Mouse (Mus musculus) forebrain, embryonic 15.5 days (tissue): Measurements from ENCODE around the gene Pogz. TPM values are rescaled to one million over a fixed set of nuclear protein-coding genes. Genes with fewer than 3 reads are reported as not detected.

Experiments
- ATAC-seq: fragments of 200-750 bp; cut with Nextera tagmentation; replicated peaks from 2 replicates; pipeline ENCODE4 v1.8.0; 2017; ENCODE audit warnings: mild to moderate bottlenecking, moderate TSS enrichment, moderate library complexity
- H3K27ac ChIP-seq: fragments of 300-500 bp; sonication (generic); replicated peaks from 2 replicates; pipeline ENCODE4 v1.5.1; 2015; ENCODE audit warnings: mild to moderate bottlenecking, inconsistent platforms
- H3K27me3 ChIP-seq: fragments of 300-500 bp; sonication (generic); 2 replicates; pipeline ENCODE4 v1.6.1; 2015; ENCODE audit warnings: inconsistent platforms
- H3K36me3 ChIP-seq: fragments of 300-500 bp; sonication (generic); 2 replicates; pipeline ENCODE4 v1.6.1; 2015; ENCODE audit warnings: mild to moderate bottlenecking, inconsistent platforms
- H3K4me1 ChIP-seq: fragments of 300-500 bp; sonication (generic); 2 replicates; pipeline ENCODE4 v1.6.1; 2015; ENCODE audit warnings: inconsistent platforms
- H3K4me2 ChIP-seq: fragments of 300-500 bp; sonication (generic); replicated peaks from 2 replicates; pipeline ENCODE4 v1.6.1; 2015; ENCODE audit warnings: mild to moderate bottlenecking, inconsistent platforms
- H3K4me3 ChIP-seq: fragments of 300-500 bp; sonication (generic); 2 replicates; pipeline ENCODE4 v1.5.1; 2015; ENCODE audit warnings: mild to moderate bottlenecking, inconsistent platforms
- H3K9ac ChIP-seq: fragments of 300-500 bp; sonication (generic); replicated peaks from 2 replicates; pipeline ENCODE4 v1.6.1; 2015; ENCODE audit warnings: mild to moderate bottlenecking, inconsistent platforms
- H3K9me3 ChIP-seq: fragments of 300-500 bp; sonication (generic); 2 replicates; pipeline ENCODE4 v1.6.1; 2016; ENCODE audit warnings: inconsistent platforms
- WGBS: fragments of 180-500 bp; shearing (Covaris S2); methylation state at CpG from one replicate; pipeline ENCODE4 v1.1.7; 2015; ENCODE audit warnings: mixed read lengths; 5-methylcytosine and 5-hydroxymethylcytosine counted together
- polyA plus RNA-seq: library from polyadenylated mRNA; unstranded; fragments of >200 nt; fragmentation: Nextera tagmentation; extraction: Ambion mirVana; gene quantifications from 2 replicates; pipeline ENCODE4 v1.2.1, GENCODE M21; 2015

Pogz gene
- polyA plus RNA-seq, 1 experiment from 2014 or later: 24.7 TPM

- under 1% methylated on average over 33 of the region's 62 CpGs for WGBS
- no peaks in the 10 kb centered on the region for H3K36me3 ChIP-seq
- H3K9ac ChIP-seq: peak overlapping the region; percentile 97
- no peaks in the 10 kb centered on the region for H3K27me3 ChIP-seq
- peak; percentile 79 for ATAC-seq
- H3K9me3 ChIP-seq: no peaks in the 10 kb centered on the region
- H3K4me3 ChIP-seq: peak overlapping the region; percentile 80
- H3K4me1 ChIP-seq: peaks cover 34% of the 10 kb centered on the region
- peak overlapping the region; percentile 100 for H3K27ac ChIP-seq
- H3K4me2 ChIP-seq: peak overlapping the region; percentile 84
Observed at GRCm38 (mm10) chr3:94837959-94838496, 661 bp downstream of the Pogz start.

DNA sequence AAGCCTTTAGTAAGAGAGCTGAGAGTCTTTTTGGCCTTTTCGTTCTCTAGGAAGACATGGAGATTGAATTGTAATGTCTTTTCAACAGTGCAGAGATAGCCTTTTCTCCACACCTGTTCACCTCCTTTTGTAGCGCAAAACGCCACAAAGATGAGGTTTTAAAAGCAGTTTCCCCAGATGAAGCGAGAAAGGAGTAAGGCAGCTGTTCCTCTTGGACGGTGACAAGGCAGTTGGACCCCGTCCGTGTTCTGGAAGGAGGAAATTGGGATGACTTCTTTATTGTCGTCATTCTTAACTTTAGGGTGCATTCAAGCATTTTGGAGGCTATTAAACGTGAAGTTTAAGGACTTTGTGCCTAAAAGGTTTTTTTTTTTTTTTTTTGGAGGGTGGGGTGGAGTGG is 1.3 kb downstream of the Pogz start:
- Histone ChIP-seq H3K9me3 (no peaks in the 10 kb centered on the region), H3K27ac (peak overlapping the region; percentile 100), H3K4me2 (peak overlapping the region; percentile 84), H3K27me3 (no peaks in the 10 kb centered on the region), H3K36me3 (no peaks in the 10 kb centered on the region), H3K4me3 (peak overlapping the region; percentile 80), H3K9ac (peak overlapping the region; percentile 97), H3K4me1 (peaks cover 34% of the 10 kb centered on the region)
- WGBS: 7% methylated on average over 9 of the region's 9 CpGs
- no peak for ATAC-seq

DNA sequence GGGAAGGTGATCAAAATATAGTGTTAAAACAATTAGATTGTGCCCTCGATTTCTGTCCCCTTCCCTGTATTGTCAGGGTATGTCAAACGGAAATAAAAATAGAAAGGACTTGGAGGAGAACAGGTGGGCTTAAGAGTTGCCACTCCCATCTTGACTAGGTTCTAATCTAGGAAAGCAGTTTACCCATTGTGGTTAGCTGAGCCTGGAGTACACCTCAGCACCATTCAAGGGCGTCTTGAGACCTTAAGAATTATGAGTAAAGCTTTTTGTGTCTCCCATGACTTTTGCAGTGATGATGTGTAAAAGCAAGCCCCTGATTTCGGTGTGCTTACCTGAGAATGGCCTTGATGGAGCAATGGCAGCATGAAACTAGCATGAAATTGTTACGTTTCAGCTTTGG is 1.7 kb downstream of the Pogz start:
- no peaks in the 10 kb centered on the region for H3K27me3 ChIP-seq
- WGBS: 68% methylated on average over 5 of the region's 5 CpGs
- H3K4me1 ChIP-seq: peaks cover 34% of the 10 kb centered on the region
- peak overlapping the region; percentile 84 for H3K4me2 ChIP-seq
- no peak for ATAC-seq
- H3K9ac ChIP-seq: peak overlapping the region; percentile 97
- no peaks in the 10 kb centered on the region for H3K36me3 ChIP-seq
- no peaks in the 10 kb centered on the region for H3K9me3 ChIP-seq
- peak overlapping the region; percentile 80 for H3K4me3 ChIP-seq
- H3K27ac ChIP-seq: peak overlapping the region; percentile 100

GRCm38 (mm10) chr3:94847382-94847781 is 10.0 kb downstream of the Pogz start:
- H3K36me3 ChIP-seq: no peaks in the 10 kb centered on the region
- H3K4me2 ChIP-seq: no peak overlapping the region
- peaks cover 14% of the 10 kb centered on the region for H3K4me1 ChIP-seq
- no peaks in the 10 kb centered on the region for H3K9me3 ChIP-seq
- H3K27me3 ChIP-seq: no peaks in the 10 kb centered on the region
- 90% methylated on average over 2 of the region's 2 CpGs for WGBS
- no peak for ATAC-seq
- H3K27ac ChIP-seq: peak overlapping the region; percentile 23
- no peak overlapping the region for H3K4me3 ChIP-seq
- H3K9ac ChIP-seq: no peak overlapping the region

GRCm38 (mm10) chr3:94849338-94849737 is 12.0 kb downstream of the Pogz start:
- ATAC-seq: 0 out of 2 replicates have a peak, but pooled peaks have one; percentile 38
- Histone ChIP-seq H3K27ac (no peak overlapping the region), H3K9me3 (no peaks in the 10 kb centered on the region), H3K36me3 (peaks cover 6% of the 10 kb centered on the region), H3K9ac (no peak overlapping the region), H3K4me1 (peaks cover 14% of the 10 kb centered on the region), H3K4me3 (no peak overlapping the region), H3K27me3 (no peaks in the 10 kb centered on the region), H3K4me2 (no peak overlapping the region)
- WGBS: 10% methylated on average over 1 of the region's 1 CpGs

GRCm38 (mm10) chr3:94851731-94852130 is 14.4 kb downstream of the Pogz start:
- peaks cover 25% of the 10 kb centered on the region for H3K36me3 ChIP-seq
- no peak for ATAC-seq
- H3K4me3 ChIP-seq: no peak overlapping the region
- H3K9me3 ChIP-seq: no peaks in the 10 kb centered on the region
- no peak overlapping the region for H3K4me2 ChIP-seq
- H3K9ac ChIP-seq: no peak overlapping the region
- no peak overlapping the region for H3K27ac ChIP-seq
- H3K27me3 ChIP-seq: no peaks in the 10 kb centered on the region
- 77% methylated on average over 3 of the region's 3 CpGs for WGBS
- peaks cover 9% of the 10 kb centered on the region; the same call in 1 of the 2 replicates for H3K4me1 ChIP-seq

- Histone ChIP-seq H3K9me3 (no peaks in the 10 kb centered on the region), H3K4me2 (no peak overlapping the region), H3K27me3 (no peaks in the 10 kb centered on the region), H3K4me1 (peaks cover 5% of the 10 kb centered on the region; the same call in 1 of the 2 replicates), H3K27ac (no peak overlapping the region), H3K9ac (no peak overlapping the region), H3K36me3 (peaks cover 30% of the 10 kb centered on the region), H3K4me3 (no peak overlapping the region)
- WGBS: 85% methylated on average over 3 of the region's 3 CpGs
- ATAC-seq: no peak
Observed at GRCm38 (mm10) chr3:94852215-94852614, 14.8 kb downstream of the Pogz start.

- Histone ChIP-seq H3K9me3 (no peaks in the 10 kb centered on the region), H3K4me3 (no peak overlapping the region), H3K36me3 (peaks cover 70% of the 10 kb centered on the region), H3K4me1 (no peaks in the 10 kb centered on the region), H3K9ac (no peak overlapping the region), H3K27ac (no peak overlapping the region), H3K4me2 (no peak overlapping the region), H3K27me3 (no peaks in the 10 kb centered on the region)
- 75% methylated on average over 2 of the region's 2 CpGs for WGBS
- ATAC-seq: no peak
Observed at GRCm38 (mm10) chr3:94859471-94859870, 22.1 kb downstream of the Pogz start.

DNA sequence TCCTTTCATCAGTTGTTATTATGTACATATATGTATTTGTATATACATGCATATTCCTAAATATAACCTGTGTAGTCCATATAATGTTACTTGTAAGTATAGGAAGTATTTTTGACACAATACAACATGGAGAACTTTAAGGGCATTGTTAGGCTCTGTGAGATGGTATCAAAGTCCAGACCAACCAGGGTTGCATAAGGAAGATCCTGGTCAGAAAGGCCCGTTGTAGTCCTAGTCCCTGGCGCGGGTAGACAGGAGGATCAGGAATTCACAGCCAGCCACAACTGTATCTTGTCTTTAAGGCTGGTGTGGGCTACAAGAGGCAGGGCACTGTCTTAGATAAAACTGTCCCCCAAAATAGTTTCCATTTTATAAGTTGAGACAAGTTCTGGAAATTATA is 31.6 kb downstream of the Pogz start:
- Histone ChIP-seq H3K4me1 (no peaks in the 10 kb centered on the region), H3K9me3 (no peaks in the 10 kb centered on the region), H3K27me3 (no peaks in the 10 kb centered on the region), H3K9ac (no peak overlapping the region), H3K27ac (no peak overlapping the region), H3K4me2 (no peak overlapping the region), H3K36me3 (peaks cover 79% of the 10 kb centered on the region), H3K4me3 (no peak overlapping the region)
- no peak for ATAC-seq
- 96% methylated on average over 3 of the region's 3 CpGs for WGBS

- Histone ChIP-seq H3K36me3 (peaks cover 94% of the 10 kb centered on the region), H3K4me1 (no peaks in the 10 kb centered on the region), H3K9me3 (no peaks in the 10 kb centered on the region), H3K9ac (no peak overlapping the region), H3K27ac (no peak overlapping the region), H3K27me3 (no peaks in the 10 kb centered on the region), H3K4me2 (no peak overlapping the region), H3K4me3 (no peak overlapping the region)
- WGBS: 91% methylated on average over 6 of the region's 6 CpGs
- no peak for ATAC-seq
Observed at GRCm38 (mm10) chr3:94878618-94879017, 41.3 kb downstream of the Pogz start.

GRCm38 (mm10) chr3:94881840-94882239 is 44.5 kb downstream of the Pogz start:
- H3K36me3 ChIP-seq: peaks cover 77% of the 10 kb centered on the region
- WGBS: 68% methylated on average over 4 of the region's 4 CpGs

DNA sequence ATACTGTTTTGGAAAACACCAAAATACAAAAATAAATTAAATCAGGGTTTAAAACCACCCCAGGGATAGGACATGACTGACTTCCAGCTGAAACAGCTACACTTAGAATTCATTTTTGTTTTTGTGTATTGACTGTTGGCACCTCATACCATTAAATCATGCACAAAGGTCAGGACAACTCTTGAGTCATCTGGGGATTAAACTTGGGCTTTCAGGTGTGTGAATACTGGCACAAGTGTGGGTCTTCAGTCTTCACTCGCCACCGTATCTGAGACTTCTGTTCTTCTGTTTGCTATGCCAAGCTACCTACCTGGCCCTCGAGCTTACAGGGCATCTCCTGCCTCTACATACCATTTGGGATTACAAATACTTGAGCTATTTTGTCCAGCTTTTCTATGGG is 45.2 kb downstream of the Pogz start:
- ATAC-seq: no peak
- no peak overlapping the region for H3K9ac ChIP-seq
- H3K27ac ChIP-seq: no peak overlapping the region
- H3K27me3 ChIP-seq: no peaks in the 10 kb centered on the region
- no peak overlapping the region for H3K4me3 ChIP-seq
- H3K4me1 ChIP-seq: peaks cover 19% of the 10 kb centered on the region
- H3K9me3 ChIP-seq: no peaks in the 10 kb centered on the region
- no peak overlapping the region for H3K4me2 ChIP-seq
- H3K36me3 ChIP-seq: peaks cover 69% of the 10 kb centered on the region
- WGBS: 90% methylated on average over 3 of the region's 3 CpGs

More at GRCm38 (mm10) chr3:94881840-94882239, 44.5 kb downstream of the Pogz start:
- peaks cover 13% of the 10 kb centered on the region for H3K4me1 ChIP-seq
- no peaks in the 10 kb centered on the region for H3K9me3 ChIP-seq
- H3K27me3 ChIP-seq: no peaks in the 10 kb centered on the region
- H3K9ac ChIP-seq: no peak overlapping the region
- H3K27ac ChIP-seq: no peak overlapping the region
- H3K4me2 ChIP-seq: no peak overlapping the region
- H3K4me3 ChIP-seq: no peak overlapping the region
- no peak for ATAC-seq
